Mouse (Mus musculus): ENCODE measurements around the gene Fes.

The Fes gene

GRCm38 (mm10) chr7:80375376-80376039, 12.2 kb downstream of the Fes start:
- in situ Hi-C loops (cut with MboI, MseI): loop anchor here (5.0 kb wide), 1 partner anchor 33 kb away; the partner anchor contains the start of genes Hddc3 and Unc45a

- in situ Hi-C loops (cut with MboI, MseI): loop anchor here (5.0 kb wide), 1 partner anchor 32 kb away; the partner anchor contains the start of genes Hddc3 and Unc45a
These were observed 13.0 kb downstream of the Fes start for GRCm38 (mm10) chr7:80374733-80375132.

- in situ Hi-C loops (cut with MboI, MseI): no loop called here
These were observed 13.5 kb downstream of the Fes start for GRCm38 (mm10) chr7:80374280-80374679.

- in situ Hi-C loops (cut with MboI, MseI): no loop called here
These were observed 13.9 kb downstream of the Fes start for GRCm38 (mm10) chr7:80373850-80374249.

GRCm38 (mm10) chr7:80373352-80373751, 14.4 kb downstream of the Fes start:
- in situ Hi-C loops (cut with MboI, MseI): no loop called here

GRCm38 (mm10) chr7:80372667-80373066, 15.1 kb downstream of the Fes start:
- in situ Hi-C loops (cut with MboI, MseI): no loop called here

- in situ Hi-C loops (cut with MboI, MseI): no loop called here
These were observed 15.6 kb downstream of the Fes start for GRCm38 (mm10) chr7:80372166-80372565.

GRCm38 (mm10) chr7:80371041-80371751, 16.6 kb downstream of the Fes start, which contains the start of gene Man2a2:
TSS of gene Man2a2 (minus strand) at chr7:80371375.
- in situ Hi-C loops (cut with MboI, MseI): no loop called here

- in situ Hi-C loops (cut with MboI, MseI): no loop called here
These were observed 17.1 kb downstream of the Fes start for GRCm38 (mm10) chr7:80370649-80371040.

GRCm38 (mm10) chr7:80369967-80370431, 17.7 kb downstream of the Fes start:
- in situ Hi-C loops (cut with MboI, MseI): no loop called here

- in situ Hi-C loops (cut with MboI, MseI): no loop called here
These were observed 18.3 kb downstream of the Fes start for GRCm38 (mm10) chr7:80369461-80369860.

- in situ Hi-C loops (cut with MboI, MseI): no loop called here
These were observed 18.9 kb downstream of the Fes start for GRCm38 (mm10) chr7:80368635-80369421.

- in situ Hi-C loops (cut with MboI, MseI): no loop called here
These were observed 19.7 kb downstream of the Fes start for GRCm38 (mm10) chr7:80368009-80368408.

- in situ Hi-C loops (cut with MboI, MseI): no loop called here
These were observed 20.5 kb downstream of the Fes start for GRCm38 (mm10) chr7:80367232-80367631.

- in situ Hi-C loops (cut with MboI, MseI): no loop called here
These were observed 22.0 kb downstream of the Fes start for GRCm38 (mm10) chr7:80365759-80366158.

GRCm38 (mm10) chr7:80360435-80360834, 27.3 kb downstream of the Fes start:
- in situ Hi-C loops (cut with MboI, MseI): no loop called here

GRCm38 (mm10) chr7:80358039-80358438, 29.7 kb downstream of the Fes start:
- in situ Hi-C loops (cut with MboI, MseI): no loop called here

- in situ Hi-C loops (cut with MboI, MseI): no loop called here
These were observed 30.6 kb downstream of the Fes start for GRCm38 (mm10) chr7:80357156-80357555.

GRCm38 (mm10) chr7:80356351-80356750, 31.4 kb downstream of the Fes start:
- in situ Hi-C loops (cut with MboI, MseI): no loop called here

- in situ Hi-C loops (cut with MboI, MseI): no loop called here
These were observed 34.8 kb downstream of the Fes start for GRCm38 (mm10) chr7:80352920-80353319.

- in situ Hi-C loops (cut with MboI, MseI): no loop called here
These were observed 36.9 kb downstream of the Fes start for GRCm38 (mm10) chr7:80350808-80351207.
